Mouse (Mus musculus) hindbrain, postnatal 0 days (tissue): ENCODE data around the gene E130311K13Rik. TPM values are rescaled to one million over a fixed set of nuclear protein-coding genes. Genes with fewer than 3 reads are reported as not detected.

ENCODE experiments used
- ATAC-seq: fragments of 200-750 bp; cut with Nextera tagmentation; 2 replicates; pipeline ENCODE4 v1.8.0; 2017; ENCODE audit warnings: mild to moderate bottlenecking, moderate TSS enrichment, moderate library complexity
- DNase-seq: peaks from one replicate; pipeline ENCODE4 v3.0.0-alpha.2; 2015; ENCODE audit warnings: low spot score
- H3K27ac ChIP-seq: fragments of 300-500 bp; sonication (generic); 2 replicates; pipeline ENCODE4 v1.5.1; 2014; ENCODE audit warnings: mild to moderate bottlenecking
- H3K27me3 ChIP-seq: fragments of 300-500 bp; sonication (generic); 2 replicates; pipeline ENCODE4 v1.6.1; 2014; ENCODE audit warnings: low read length, mixed read lengths; ENCODE audit not compliant: insufficient read depth
- H3K36me3 ChIP-seq: fragments of 300-500 bp; sonication (generic); 2 replicates; pipeline ENCODE4 v1.6.1; 2014; ENCODE audit warnings: low read length, mixed read lengths; ENCODE audit not compliant: insufficient read depth
- H3K4me1 ChIP-seq: fragments of 300-500 bp; sonication (generic); 2 replicates; pipeline ENCODE4 v1.6.1; 2014; ENCODE audit warnings: antibody characterized with exemption, low read length, mixed read lengths; ENCODE audit not compliant: insufficient read depth
- H3K4me2 ChIP-seq: fragments of 300-500 bp; sonication (generic); 2 replicates; pipeline ENCODE4 v1.6.1; 2014; ENCODE audit warnings: low read depth, mild to moderate bottlenecking, low read length, moderate library complexity, mixed read lengths
- H3K4me3 ChIP-seq: fragments of 300-500 bp; sonication (generic); 2 replicates; pipeline ENCODE4 v1.5.1; 2014; ENCODE audit warnings: low read length
- H3K9ac ChIP-seq: fragments of 300-500 bp; sonication (generic); replicated peaks from 2 replicates; pipeline ENCODE4 v1.6.1; 2014; ENCODE audit warnings: mild to moderate bottlenecking, low read length, moderate library complexity, mixed read lengths
- H3K9me3 ChIP-seq: fragments of 300-500 bp; sonication (generic); 2 replicates; pipeline ENCODE4 v1.6.1; 2016; ENCODE audit warnings: low read length, mixed read lengths
- CTCF ChIP-seq: IDR thresholded peaks from 2 replicates; pipeline ENCODE4 v1.5.1; 2016; ENCODE audit warnings: antibody characterized with exemption, control low read depth, low read depth
- WGBS: fragments of 180-500 bp; shearing (Covaris S2); extraction: QIAGEN DNeasy Blood & Tissue Kit; methylation state at CpG from one replicate; pipeline ENCODE4 v1.1.7; 2014; 5-methylcytosine and 5-hydroxymethylcytosine counted together
- polyA plus RNA-seq: library from polyadenylated mRNA; unstranded; fragments of >200 nt; fragmentation: Nextera tagmentation; extraction: Ambion mirVana; gene quantifications from 2 replicates; pipeline ENCODE4 v1.2.1, GENCODE M21; 2015
- total RNA-seq: library from RNA; depleted of rRNA; stranded (reverse); fragments of >200 nt; gene quantifications from 2 replicates; pipeline ENCODE4 v1.2.3, GENCODE M21; 2014

E130311K13Rik gene
- total and polyA plus RNA-seq, 2 experiments from 2014 or later, result 6.4 to 10.9 TPM

DNA sequence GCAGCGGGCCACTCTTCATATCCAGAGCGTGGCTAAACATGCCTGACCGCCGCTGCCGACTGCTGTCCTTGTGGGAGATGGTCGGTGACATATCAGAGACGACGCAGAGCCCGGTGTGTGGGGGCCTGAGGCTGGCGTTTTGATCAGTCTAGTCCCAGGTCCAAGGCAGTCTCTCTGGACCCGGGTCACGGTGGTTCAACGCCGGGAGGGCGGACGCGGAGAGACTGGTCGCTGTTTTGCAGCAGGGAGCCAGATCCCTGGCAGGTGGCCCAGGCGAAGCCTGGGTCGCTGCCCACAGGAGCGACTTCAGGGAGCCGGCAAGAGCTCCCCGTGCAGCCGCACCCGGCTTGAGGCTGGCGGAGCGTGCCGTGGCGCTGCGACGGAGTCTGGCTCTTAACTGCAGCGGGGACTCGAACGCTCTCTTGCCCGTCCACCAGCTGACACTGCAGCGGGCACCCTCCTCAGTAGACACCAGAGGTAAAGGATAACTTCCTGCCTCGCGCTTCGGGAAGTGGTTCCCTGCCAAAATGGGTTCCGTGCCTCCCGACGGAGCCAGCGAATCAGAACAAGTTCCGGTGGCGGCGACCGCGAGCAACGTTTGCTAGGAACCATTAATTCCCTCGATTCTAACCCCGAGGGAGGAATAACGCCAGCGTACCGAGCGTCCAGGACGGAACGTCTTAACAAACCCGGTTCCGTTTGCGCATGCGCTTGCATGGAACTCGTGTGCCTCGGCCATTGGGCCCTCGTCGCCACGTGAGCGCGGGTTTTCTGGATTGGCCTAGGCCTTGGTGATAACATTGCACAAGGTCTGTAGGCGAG lies 35.0 kb upstream of the E130311K13Rik start, which contains the start of gene Slc33a1:
Gene Slc33a1 (minus strand): TSS at position 669 of the 822 bp plus-strand sequence.
- peak within 1 kb of the TSS; percentile 80 for H3K4me2 ChIP-seq
- no peaks in the 10 kb centered on the region for H3K9me3 ChIP-seq
- peak within 1 kb of the TSS; percentile 85 for H3K4me3 ChIP-seq
- peak within 1 kb of the TSS; percentile 90 for H3K27ac ChIP-seq
- ATAC-seq (peak; percentile 99), DNase-seq (peak; percentile 100)
- peak within 1 kb of the TSS; percentile 75 for H3K9ac ChIP-seq
- no peaks in the 10 kb centered on the region for H3K36me3 ChIP-seq
- H3K4me1 ChIP-seq, result peaks cover 17% of the 10 kb centered on the region
- H3K27me3 ChIP-seq, result peaks cover 6% of the 10 kb centered on the region; the same call in 1 of the 2 replicates
- peak; percentile 46 for TF ChIP-seq CTCF
- under 1% methylated on average over 69 of the region's 69 CpGs for WGBS

- Histone ChIP-seq H3K4me1 (peaks cover 17% of the 10 kb centered on the region), H3K9ac (peak overlapping the region; percentile 75), H3K27me3 (peaks cover 6% of the 10 kb centered on the region; the same call in 1 of the 2 replicates), H3K27ac (peak overlapping the region; percentile 90), H3K9me3 (no peaks in the 10 kb centered on the region), H3K4me2 (peak overlapping the region; percentile 80), H3K36me3 (no peaks in the 10 kb centered on the region), H3K4me3 (peak overlapping the region; percentile 85)
- TF ChIP-seq CTCF, result no peak
- DNase-seq (peak; percentile 20), ATAC-seq (no peak)
- 5% methylated on average over 25 of the region's 25 CpGs for WGBS
Measured at GRCm38 (mm10) chr3:63963421-63964099, 34.3 kb upstream of the E130311K13Rik start.

DNA sequence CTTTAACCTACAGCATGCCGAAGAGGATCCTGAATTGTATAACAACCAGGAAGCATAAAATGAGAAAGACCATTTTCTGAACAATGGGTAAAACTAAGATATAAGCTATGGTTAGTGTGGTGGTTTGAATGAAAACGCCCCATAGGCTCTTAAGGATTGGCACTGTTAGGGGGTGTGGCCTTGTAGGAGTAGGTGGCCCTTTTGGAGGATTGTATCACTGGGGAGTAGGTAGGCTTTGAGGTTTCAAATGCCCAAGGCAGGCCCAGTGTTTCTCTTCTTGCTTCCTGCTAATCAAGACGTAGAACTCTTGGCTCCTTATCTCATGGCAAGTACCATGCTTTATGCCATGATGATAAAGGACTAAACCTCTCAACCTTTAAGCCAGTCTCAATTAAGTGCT lies 20.6 kb upstream of the E130311K13Rik start:
- Histone ChIP-seq H3K4me1 (no peaks in the 10 kb centered on the region), H3K9me3 (no peaks in the 10 kb centered on the region), H3K27me3 (no peaks in the 10 kb centered on the region), H3K27ac (no peak overlapping the region), H3K36me3 (no peaks in the 10 kb centered on the region), H3K4me2 (no peak overlapping the region), H3K4me3 (no peak overlapping the region), H3K9ac (no peak overlapping the region)
- DNase-seq (no peak), ATAC-seq (no peak)
- no peak for TF ChIP-seq CTCF
- WGBS, result 86% methylated on average over 3 of the region's 3 CpGs

GRCm38 (mm10) chr3:63941204-63941850 lies 12.1 kb upstream of the E130311K13Rik start:
- Histone ChIP-seq H3K27ac (no peak overlapping the region), H3K27me3 (no peaks in the 10 kb centered on the region), H3K36me3 (no peaks in the 10 kb centered on the region), H3K9me3 (no peaks in the 10 kb centered on the region), H3K4me2 (no peak overlapping the region), H3K4me3 (no peak overlapping the region), H3K9ac (no peak overlapping the region), H3K4me1 (no peaks in the 10 kb centered on the region)
- DNase-seq (peak; percentile 28), ATAC-seq (no peak)
- TF ChIP-seq CTCF, result no peak
- 83% methylated on average over 2 of the region's 2 CpGs for WGBS

DNA sequence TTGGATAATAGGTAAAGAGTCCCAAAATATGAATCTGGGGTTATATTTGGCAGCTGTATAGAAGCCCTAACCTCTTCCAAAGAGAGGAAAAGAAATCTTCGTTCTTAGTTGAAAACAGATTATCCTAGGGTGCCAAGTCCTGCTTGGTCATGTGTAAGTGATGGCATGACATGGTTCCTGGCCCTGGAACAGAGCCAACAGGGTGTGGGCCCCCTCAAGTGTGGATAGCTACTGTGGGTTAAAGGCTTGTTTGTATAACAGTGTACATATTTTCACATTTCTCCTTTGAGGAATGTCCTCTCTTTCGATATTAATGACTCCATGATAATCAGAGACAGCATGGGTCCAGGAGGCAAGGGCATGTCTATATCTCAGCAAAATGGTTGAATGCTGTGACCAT lies 9.7 kb upstream of the E130311K13Rik start:
- Histone ChIP-seq H3K36me3 (no peaks in the 10 kb centered on the region), H3K4me3 (no peak overlapping the region), H3K9ac (no peak overlapping the region), H3K27ac (no peak overlapping the region), H3K9me3 (no peaks in the 10 kb centered on the region), H3K4me2 (no peak overlapping the region), H3K4me1 (no peaks in the 10 kb centered on the region), H3K27me3 (no peaks in the 10 kb centered on the region)
- TF ChIP-seq CTCF, result no peak
- DNase-seq (no peak), ATAC-seq (no peak)
- 60% methylated on average over 2 of the region's 2 CpGs for WGBS

- H3K27me3 ChIP-seq, result no peaks in the 10 kb centered on the region
- DNase-seq (no peak), ATAC-seq (no peak)
- no peak overlapping the region for H3K9ac ChIP-seq
- 0 out of 2 replicates have a peak, but pooled peaks cover 2% of the 10 kb centered on the region for H3K36me3 ChIP-seq
- WGBS, result 57% methylated on average over 3 of the region's 3 CpGs
- no peak overlapping the region for H3K4me3 ChIP-seq
- H3K4me2 ChIP-seq, result no peak overlapping the region
- H3K4me1 ChIP-seq, result no peaks in the 10 kb centered on the region
- no peak overlapping the region for H3K27ac ChIP-seq
- no peaks in the 10 kb centered on the region for H3K9me3 ChIP-seq
- TF ChIP-seq CTCF, result peak; percentile 55
Measured at GRCm38 (mm10) chr3:63919634-63920033, 9.6 kb downstream of the E130311K13Rik start.
